Mouse (Mus musculus) liver, postnatal 0 days (tissue): Measurements from ENCODE around the gene Bcl9. TPM values are rescaled to one million over a fixed set of nuclear protein-coding genes. Genes with fewer than 3 reads are reported as not detected.

ENCODE experiments used
- ATAC-seq: fragments of 200-750 bp; cut with Nextera tagmentation; 2 replicates; pipeline ENCODE4 v1.8.0; 2017; ENCODE audit warnings: mild to moderate bottlenecking, moderate library complexity
- DNase-seq: peaks from one replicate; pipeline ENCODE4 v3.0.0-alpha.2; 2016
- H3K27ac ChIP-seq: fragments of 300-500 bp; sonication (generic); 2 replicates; pipeline ENCODE4 v1.5.1; 2014; ENCODE audit warnings: antibody characterized with exemption, moderate library complexity, mild to moderate bottlenecking, low read depth
- H3K27me3 ChIP-seq: fragments of 300-500 bp; sonication (generic); 2 replicates; pipeline ENCODE4 v1.6.1; 2014; ENCODE audit warnings: low read length, control low read depth, mixed read lengths; ENCODE audit not compliant: insufficient read depth
- H3K36me3 ChIP-seq: fragments of 300-500 bp; sonication (generic); replicated peaks from 2 replicates; pipeline ENCODE4 v1.6.1; 2014; ENCODE audit warnings: mild to moderate bottlenecking, control low read depth, low read length, moderate library complexity, mixed read lengths; ENCODE audit not compliant: insufficient read depth
- H3K4me1 ChIP-seq: fragments of 300-500 bp; sonication (generic); 2 replicates; pipeline ENCODE4 v1.6.1; 2014; ENCODE audit warnings: antibody characterized with exemption, mild to moderate bottlenecking, control low read depth; ENCODE audit not compliant: insufficient read depth
- H3K4me2 ChIP-seq: fragments of 300-500 bp; sonication (generic); 2 replicates; pipeline ENCODE4 v1.6.1; 2014; ENCODE audit warnings: low read depth, mild to moderate bottlenecking, low read length, moderate library complexity, mixed read lengths
- H3K4me3 ChIP-seq: fragments of 300-500 bp; sonication (generic); 2 replicates; pipeline ENCODE4 v1.5.1; 2014; ENCODE audit warnings: low read depth, low read length
- H3K9ac ChIP-seq: fragments of 300-500 bp; sonication (generic); replicated peaks from 2 replicates; pipeline ENCODE4 v1.6.1; 2014; ENCODE audit warnings: mild to moderate bottlenecking, moderate library complexity
- H3K9me3 ChIP-seq: fragments of 300-500 bp; sonication (generic); 2 replicates; pipeline ENCODE4 v1.6.1; 2016; ENCODE audit warnings: mild to moderate bottlenecking, control low read depth, low read length, mixed read lengths
- CTCF ChIP-seq: sonication (generic); IDR thresholded peaks from 2 replicates; pipeline ENCODE4 v1.5.1; 2016; ENCODE audit warnings: antibody characterized with exemption, low read depth
- EP300 ChIP-seq: IDR thresholded peaks from 2 replicates; pipeline ENCODE4 v1.6.1; 2016; ENCODE audit warnings: antibody characterized with exemption, low read depth, mild to moderate bottlenecking
- WGBS: fragments of 180-500 bp; shearing (Covaris S2); extraction: QIAGEN DNeasy Blood & Tissue Kit; methylation state at CpG from one replicate; pipeline ENCODE4 v1.1.7; 2014; ENCODE audit not compliant: insufficient replicate concordance; 5-methylcytosine and 5-hydroxymethylcytosine counted together
- polyA plus RNA-seq: library from polyadenylated mRNA; unstranded; fragments of >200 nt; fragmentation: Nextera tagmentation; extraction: Ambion mirVana; gene quantifications from 2 replicates; pipeline ENCODE4 v1.2.1, GENCODE M21; 2015

The Bcl9 gene
- polyA plus RNA-seq, 1 experiment from 2014 or later = 3.7 TPM

- Histone ChIP-seq H3K36me3 (no peaks in the 10 kb centered on the region), H3K4me3 (no peak overlapping the region), H3K4me2 (no peak overlapping the region), H3K4me1 (no peaks in the 10 kb centered on the region), H3K9ac (no peak overlapping the region), H3K27ac (no peak overlapping the region), H3K27me3 (no peaks in the 10 kb centered on the region), H3K9me3 (no peaks in the 10 kb centered on the region)
- ATAC-seq (no peak), DNase-seq (no peak)
- WGBS = 32% methylated on average over 3 of the region's 3 CpGs
- TF ChIP-seq EP300 (no peak), CTCF (peak; percentile 60)
Measured at GRCm38 (mm10) chr3:97183810-97184209, 113.9 kb downstream of the Bcl9 start.

GRCm38 (mm10) chr3:97180527-97180926 lies 117.2 kb downstream of the Bcl9 start:
- no peak overlapping the region for H3K27ac ChIP-seq
- H3K36me3 ChIP-seq = peaks cover 15% of the 10 kb centered on the region
- DNase-seq (no peak), ATAC-seq (no peak)
- H3K4me3 ChIP-seq = no peak overlapping the region
- WGBS = 41% methylated on average over 6 of the region's 6 CpGs
- no peaks in the 10 kb centered on the region for H3K9me3 ChIP-seq
- H3K4me1 ChIP-seq = no peaks in the 10 kb centered on the region
- H3K27me3 ChIP-seq = no peaks in the 10 kb centered on the region
- H3K4me2 ChIP-seq = no peak overlapping the region
- no peak for TF ChIP-seq EP300
- TF ChIP-seq CTCF = no peak
- no peak overlapping the region for H3K9ac ChIP-seq

GRCm38 (mm10) chr3:97178885-97179284 lies 118.8 kb downstream of the Bcl9 start:
- TF ChIP-seq EP300 = no peak
- no peak for TF ChIP-seq CTCF

GRCm38 (mm10) chr3:97172632-97173031 lies 125.1 kb downstream of the Bcl9 start:
- no peak overlapping the region for H3K4me2 ChIP-seq
- H3K27me3 ChIP-seq = no peaks in the 10 kb centered on the region
- TF ChIP-seq CTCF = no peak
- TF ChIP-seq EP300 = no peak
- no peak for ATAC-seq
- H3K27ac ChIP-seq = no peak overlapping the region
- H3K36me3 ChIP-seq = peaks cover 29% of the 10 kb centered on the region
- DNase-seq = no peak
- no peak overlapping the region for H3K9ac ChIP-seq
- 86% methylated on average over 5 of the region's 5 CpGs for WGBS
- no peak overlapping the region for H3K4me3 ChIP-seq
- no peaks in the 10 kb centered on the region for H3K9me3 ChIP-seq
- H3K4me1 ChIP-seq = no peaks in the 10 kb centered on the region

More at GRCm38 (mm10) chr3:97178885-97179284, 118.8 kb downstream of the Bcl9 start:
- no peaks in the 10 kb centered on the region for H3K9me3 ChIP-seq
- H3K27me3 ChIP-seq = no peaks in the 10 kb centered on the region
- DNase-seq (no peak), ATAC-seq (no peak)
- no peaks in the 10 kb centered on the region for H3K4me1 ChIP-seq
- H3K27ac ChIP-seq = no peak overlapping the region
- no peak overlapping the region for H3K4me3 ChIP-seq
- H3K36me3 ChIP-seq = peaks cover 22% of the 10 kb centered on the region
- H3K9ac ChIP-seq = no peak overlapping the region
- 65% methylated on average over 6 of the region's 6 CpGs for WGBS
- H3K4me2 ChIP-seq = no peak overlapping the region

- TF ChIP-seq EP300 (no peak), CTCF (no peak)
- DNase-seq (no peak), ATAC-seq (no peak)
- WGBS = 76% methylated on average over 9 of the region's 9 CpGs
- Histone ChIP-seq H3K9ac (no peak overlapping the region), H3K36me3 (peaks cover 29% of the 10 kb centered on the region), H3K4me3 (no peak overlapping the region), H3K9me3 (no peaks in the 10 kb centered on the region), H3K27me3 (no peaks in the 10 kb centered on the region), H3K27ac (no peak overlapping the region), H3K4me1 (no peaks in the 10 kb centered on the region), H3K4me2 (no peak overlapping the region)
Measured at GRCm38 (mm10) chr3:97172231-97172630, 125.5 kb downstream of the Bcl9 start.

- Histone ChIP-seq H3K4me1 (no peaks in the 10 kb centered on the region), H3K9ac (no peak overlapping the region), H3K4me3 (no peak overlapping the region), H3K36me3 (peaks cover 22% of the 10 kb centered on the region), H3K27ac (no peak overlapping the region), H3K27me3 (no peaks in the 10 kb centered on the region), H3K9me3 (no peaks in the 10 kb centered on the region), H3K4me2 (no peak overlapping the region)
- no peak for DNase-seq
- no peak for TF ChIP-seq CTCF
- TF ChIP-seq EP300 = no peak
- no peak for ATAC-seq
- WGBS = 65% methylated on average over 6 of the region's 6 CpGs
Measured at GRCm38 (mm10) chr3:97171531-97171930, 126.2 kb downstream of the Bcl9 start.

GRCm38 (mm10) chr3:97167126-97167525 lies 130.6 kb downstream of the Bcl9 start:
- no peaks in the 10 kb centered on the region for H3K27me3 ChIP-seq
- H3K36me3 ChIP-seq = peaks cover 5% of the 10 kb centered on the region
- no peak for DNase-seq
- H3K4me1 ChIP-seq = no peaks in the 10 kb centered on the region
- no peaks in the 10 kb centered on the region for H3K9me3 ChIP-seq
- H3K27ac ChIP-seq = no peak overlapping the region
- no peak for ATAC-seq
- no peak for TF ChIP-seq EP300
- TF ChIP-seq CTCF = no peak
- 48% methylated on average over 4 of the region's 4 CpGs for WGBS
- H3K9ac ChIP-seq = no peak overlapping the region
- H3K4me2 ChIP-seq = no peak overlapping the region
- H3K4me3 ChIP-seq = no peak overlapping the region
